Mouse (Mus musculus) ES-Bruce4 (cell line): ENCODE measurements around the gene Irs1.

Source experiments
- CTCF ChIP-seq: IDR thresholded peaks from one replicate; pipeline ENCODE4 v1.8.1; 2011; ENCODE audit warnings: low read depth, low read length
- POLR2A ChIP-seq: IDR thresholded peaks from one replicate; pipeline ENCODE4 v1.8.1; 2011; ENCODE audit warnings: low read length; ENCODE audit not compliant: insufficient read depth

- no peak for TF ChIP-seq POLR2A
- no peak for TF ChIP-seq CTCF
Observed at GRCm38 (mm10) chr1:82304483-82304882, 13.3 kb upstream of the Irs1 start.
